Comparison of ENCODE assay signal across 20 mouse cellular contexts in genomic region chr2:78170162-78170747, GRCm38 (mm10).
"Had no signal": no experiment of that assay in that cellular context is flagged by ENCODE, and none has a peak within 500 bp of the region (broad histone marks: within the 10 kb centered on the region; RNA-seq: fewer than 3 reads in every experiment).

No protein-coding gene starts in this region.

- H3K4me2 ChIP-seq: liver, embryonic 13.5 days; midbrain, embryonic 11.5 days; neural tube, embryonic 12.5 days; neural tube, embryonic 15.5 days had no signal

- H3K9ac ChIP-seq: liver, embryonic 13.5 days; neural tube, embryonic 12.5 days; neural tube, embryonic 15.5 days had no signal

- H3K27me3 ChIP-seq: liver, embryonic 13.5 days; neural tube, embryonic 12.5 days; neural tube, embryonic 15.5 days had no signal

- H3K9me3 ChIP-seq: liver, embryonic 13.5 days; neural tube, embryonic 12.5 days; neural tube, embryonic 15.5 days had no signal

- H3K4me3 ChIP-seq: left cerebral cortex, adult 2 months; liver, embryonic 13.5 days; neural tube, embryonic 12.5 days; neural tube, embryonic 15.5 days had no signal

- H3K27ac ChIP-seq: left cerebral cortex, adult 2 months; liver, embryonic 13.5 days; neural tube, embryonic 12.5 days; neural tube, embryonic 15.5 days; stomach, postnatal 0 days had no signal

- H3K36me3 ChIP-seq: liver, embryonic 13.5 days; neural tube, embryonic 12.5 days; neural tube, embryonic 15.5 days had no signal

- H3K4me1 ChIP-seq: liver, embryonic 13.5 days; neural tube, embryonic 12.5 days; neural tube, embryonic 15.5 days had no signal

- DNase-seq: kidney, adult 9 months; kidney, postnatal 10 days; kidney, postnatal 36 days; layer of hippocampus, postnatal 36 days; liver, embryonic 13.5 days; lung, adult 2 months; lung, postnatal 14 days; lung, postnatal 4 days; midbrain, embryonic 14.5 days; retina, postnatal 1 day; right cerebral cortex, postnatal 14 days; right cerebral cortex, postnatal 4 days; thymus, adult 2 months; thymus, postnatal 14 days; thymus, postnatal 4 days had no signal
